ENCODE assay signal across 28 mouse cellular contexts in the genomic region with DNA sequence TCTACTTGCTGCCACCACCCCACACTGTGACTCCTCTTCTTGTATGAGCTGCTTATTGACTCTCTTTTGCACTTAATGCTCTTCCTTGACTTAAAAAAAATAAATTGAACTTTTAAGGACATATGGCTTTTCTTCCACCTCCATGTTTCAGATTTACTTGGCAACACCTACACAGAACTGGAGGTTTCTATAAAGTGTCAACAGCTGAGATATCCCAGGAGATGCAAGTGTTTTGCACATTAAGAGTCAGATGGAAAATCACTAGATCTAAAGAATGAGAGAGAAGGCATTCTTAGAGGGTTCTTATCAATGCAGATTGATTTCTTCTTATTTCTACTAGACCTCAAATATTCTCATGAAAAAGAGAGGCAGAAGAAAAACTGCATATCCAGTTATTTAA.
"Had no signal": no experiment of that assay in that cellular context is flagged by ENCODE, and none has a peak within 500 bp of the region (broad histone marks: within the 10 kb centered on the region; RNA-seq: fewer than 3 reads in every experiment).

No protein-coding gene starts in this region.

- H3K4me3 ChIP-seq: embryonic facial prominence, embryonic 10.5 days; embryonic facial prominence, embryonic 12.5 days; embryonic facial prominence, embryonic 13.5 days; embryonic facial prominence, embryonic 15.5 days; erythroblast, embryonic 14.5 days; forebrain, embryonic 12.5 days; forebrain, embryonic 13.5 days; forebrain, embryonic 15.5 days; gastrocnemius, adult 2 months; heart, adult 2 months; heart, embryonic 10.5 days had no signal

- H3K4me2 ChIP-seq: embryonic facial prominence, embryonic 12.5 days; embryonic facial prominence, embryonic 13.5 days; embryonic facial prominence, embryonic 15.5 days; forebrain, embryonic 12.5 days; forebrain, embryonic 13.5 days; forebrain, embryonic 15.5 days had no signal

- H3K9me3 ChIP-seq: embryonic facial prominence, embryonic 10.5 days; embryonic facial prominence, embryonic 12.5 days; embryonic facial prominence, embryonic 13.5 days; embryonic facial prominence, embryonic 15.5 days; forebrain, embryonic 12.5 days; forebrain, embryonic 13.5 days; forebrain, embryonic 15.5 days; heart, embryonic 10.5 days had no signal

- H3K27me3 ChIP-seq: embryonic facial prominence, embryonic 12.5 days; embryonic facial prominence, embryonic 13.5 days; embryonic facial prominence, embryonic 15.5 days; forebrain, embryonic 12.5 days; forebrain, embryonic 13.5 days; forebrain, embryonic 15.5 days had no signal

- H3K9ac ChIP-seq: embryonic facial prominence, embryonic 12.5 days; embryonic facial prominence, embryonic 13.5 days; embryonic facial prominence, embryonic 15.5 days; forebrain, embryonic 12.5 days; forebrain, embryonic 13.5 days; forebrain, embryonic 15.5 days; forebrain, postnatal 0 days had no signal

- H3K27ac ChIP-seq: embryonic facial prominence, embryonic 10.5 days; embryonic facial prominence, embryonic 12.5 days; embryonic facial prominence, embryonic 13.5 days; embryonic facial prominence, embryonic 15.5 days; forebrain, embryonic 12.5 days; forebrain, embryonic 13.5 days; forebrain, embryonic 15.5 days; gastrocnemius, adult 2 months; heart, adult 2 months; heart, embryonic 10.5 days had no signal

- ATAC-seq: forebrain, embryonic 13.5 days; forebrain, embryonic 15.5 days; forebrain, embryonic 16.5 days; forebrain, postnatal 0 days had no signal

- H3K4me1 ChIP-seq: embryonic facial prominence, embryonic 10.5 days; embryonic facial prominence, embryonic 12.5 days; embryonic facial prominence, embryonic 13.5 days; embryonic facial prominence, embryonic 15.5 days; forebrain, embryonic 12.5 days; forebrain, embryonic 13.5 days; forebrain, embryonic 15.5 days; heart, embryonic 10.5 days had no signal

- DNase-seq: cerebellum, adult 2 months; cerebellum, adult 8-10 months; cerebellum, adult 9-10 months; cerebellum, adult 9-11 months; cerebellum, postnatal 10 days; cerebellum, postnatal 14 days; cerebellum, postnatal 25 days; cerebellum, postnatal 36 days; embryo, embryonic 11 days; forebrain, postnatal 0 days; gastrocnemius, adult 2 months; gastrocnemius, postnatal 10 days; gastrocnemius, postnatal 14 days; gastrocnemius, postnatal 25 days; gastrocnemius, postnatal 36 days; heart, adult 11 months; heart, adult 18-20 months; heart, adult 2 months had no signal

- H3K36me3 ChIP-seq: embryonic facial prominence, embryonic 10.5 days; embryonic facial prominence, embryonic 12.5 days; embryonic facial prominence, embryonic 13.5 days; embryonic facial prominence, embryonic 15.5 days; forebrain, embryonic 12.5 days; forebrain, embryonic 15.5 days; heart, embryonic 10.5 days had no signal
